Mouse (Mus musculus) intestine, postnatal 0 days (tissue): ENCODE results near the gene Defb26. TPM values are rescaled to one million over a fixed set of nuclear protein-coding genes. Genes with fewer than 3 reads are reported as not detected.

Experiments
- ATAC-seq: fragments of 200-750 bp; cut with Nextera tagmentation; 2 replicates; pipeline ENCODE4 v1.8.0; 2017; ENCODE audit warnings: mild to moderate bottlenecking, moderate TSS enrichment, moderate library complexity
- H3K27ac ChIP-seq: fragments of 300-500 bp; sonication (generic); 2 replicates; pipeline ENCODE4 v1.5.1; 2014; ENCODE audit warnings: mild to moderate bottlenecking, low read depth, low read length, moderate library complexity
- H3K27me3 ChIP-seq: fragments of 300-500 bp; sonication (generic); replicated peaks from 2 replicates; pipeline ENCODE4 v1.6.1; 2014; ENCODE audit warnings: low read length, mixed read lengths; ENCODE audit not compliant: control insufficient read depth, insufficient read depth
- H3K36me3 ChIP-seq: fragments of 300-500 bp; sonication (generic); 2 replicates; pipeline ENCODE4 v1.6.1; 2014; ENCODE audit warnings: mild to moderate bottlenecking, moderate library complexity; ENCODE audit not compliant: control insufficient read depth, insufficient read depth
- H3K4me1 ChIP-seq: fragments of 300-500 bp; sonication (generic); replicated peaks from 2 replicates; pipeline ENCODE4 v1.6.1; 2014; ENCODE audit warnings: antibody characterized with exemption, low read length, mixed read lengths; ENCODE audit not compliant: control insufficient read depth, insufficient read depth
- H3K4me2 ChIP-seq: fragments of 300-500 bp; sonication (generic); replicated peaks from 2 replicates; pipeline ENCODE4 v1.6.1; 2014; ENCODE audit warnings: low read depth, mild to moderate bottlenecking, moderate library complexity
- H3K4me3 ChIP-seq: fragments of 300-500 bp; sonication (generic); 2 replicates; pipeline ENCODE4 v1.5.1; 2014; ENCODE audit warnings: low read depth, low read length
- H3K9ac ChIP-seq: fragments of 300-500 bp; sonication (generic); 2 replicates; pipeline ENCODE4 v1.6.1; 2014; ENCODE audit warnings: mild to moderate bottlenecking, low read depth, low read length
- H3K9me3 ChIP-seq: fragments of 300-500 bp; sonication (generic); 2 replicates; pipeline ENCODE4 v1.6.1; 2016; ENCODE audit warnings: mixed run types; ENCODE audit not compliant: control insufficient read depth
- CTCF ChIP-seq: sonication (generic); IDR thresholded peaks from 2 replicates; pipeline ENCODE4 v1.5.1; 2016; ENCODE audit warnings: low read depth, mild to moderate bottlenecking, control low read depth, antibody characterized with exemption, moderate library complexity
- whole genome bisulfite sequencing: fragments of 180-500 bp; shearing (Covaris S2); extraction: QIAGEN DNeasy Blood & Tissue Kit; methylation state at CpG from one replicate; pipeline ENCODE4 v1.1.7; 2014; 5-methylcytosine and 5-hydroxymethylcytosine counted together
- polyA plus RNA-seq: library from polyadenylated mRNA; unstranded; fragments of >200 nt; fragmentation: Nextera tagmentation; extraction: Ambion mirVana; gene quantifications from 2 replicates; pipeline ENCODE4 v1.2.1, GENCODE M21; 2015

Defb26 gene
- polyA plus RNA-seq, 1 experiment from 2014 or later = not detected

- H3K36me3 ChIP-seq = no peaks in the 10 kb centered on the region
- H3K9ac ChIP-seq = no peak overlapping the region
- no peaks in the 10 kb centered on the region for H3K9me3 ChIP-seq
- no peaks in the 10 kb centered on the region for H3K4me1 ChIP-seq
- no peak for ATAC-seq
- H3K27ac ChIP-seq = no peak overlapping the region
- WGBS = 46% methylated on average over 13 of the region's 13 CpGs
- H3K4me2 ChIP-seq = no peak overlapping the region
- H3K4me3 ChIP-seq = no peak overlapping the region
- no peak for TF ChIP-seq CTCF
- H3K27me3 ChIP-seq = peaks cover 3% of the 10 kb centered on the region; the same call in 1 of the 2 replicates
These were observed 52.3 kb downstream of the Defb26 start for GRCm38 (mm10) chr2:152459241-152459640.

Other genes starting within 250 kb of the Defb26 start
- gene Tbc1d20, start 217.9 kb downstream of the Defb26 start, polyA plus RNA-seq = 35.2 and 40.3 TPM in 2 replicates
- gene Rbck1, start 179.0 kb downstream of the Defb26 start, polyA plus RNA-seq = 44.9 and 50.3 TPM in 2 replicates
- 2.5 and 2.9 TPM in 2 replicates for gene Trib3, start 167.7 kb downstream of the Defb26 start, polyA plus RNA-seq
- gene Nrsn2, start 135.1 kb downstream of the Defb26 start, polyA plus RNA-seq = 4.1 and 4.7 TPM in 2 replicates
- 2.8 and 3.1 TPM in 2 replicates for gene Sox12, start 113.6 kb downstream of the Defb26 start, polyA plus RNA-seq
- 15.7 and 18.1 TPM in 2 replicates for gene Zcchc3, start 96.7 kb downstream of the Defb26 start, polyA plus RNA-seq
- 0.34 and 0.37 TPM in 2 replicates for gene 6820408C15Rik, start 96.1 kb downstream of the Defb26 start, polyA plus RNA-seq
- gene Defb23, start 47.1 kb downstream of the Defb26 start, polyA plus RNA-seq = not detected in 2 replicates
- gene Defb20, start 34.6 kb downstream of the Defb26 start, polyA plus RNA-seq = not detected in 2 replicates
- not detected in 2 replicates for gene Defb22, start 21.6 kb downstream of the Defb26 start, polyA plus RNA-seq
- gene Defb28, start 6.6 kb upstream of the Defb26 start, polyA plus RNA-seq = not detected in 2 replicates
- not detected in 2 replicates for gene Defb29, start 28.4 kb upstream of the Defb26 start, polyA plus RNA-seq
- gene Gm17416, start 57.6 kb upstream of the Defb26 start, polyA plus RNA-seq = not detected in 2 replicates
- not detected in 2 replicates for gene Defb21, start 61.1 kb upstream of the Defb26 start, polyA plus RNA-seq
- gene Defb19, start 68.6 kb upstream of the Defb26 start, polyA plus RNA-seq = 0.35 and 0.77 TPM in 2 replicates
- not detected in 2 replicates for gene Defb45, start 87.7 kb upstream of the Defb26 start, polyA plus RNA-seq
- gene Defb36, start 92.6 kb upstream of the Defb26 start, polyA plus RNA-seq = not detected in 2 replicates
- 0.72 TPM in 1 of 2 replicates, not detected in the other for gene Defb25, start 111.4 kb upstream of the Defb26 start, polyA plus RNA-seq
- gene Rem1, start 115.3 kb upstream of the Defb26 start, polyA plus RNA-seq = 5.9 and 6.4 TPM in 2 replicates
- 110 and 111 TPM in 2 replicates for gene H13, start 157.8 kb upstream of the Defb26 start, polyA plus RNA-seq
- 19.0 and 21.5 TPM in 2 replicates for gene Mcts2, start 175.3 kb upstream of the Defb26 start, polyA plus RNA-seq
- gene Id1, start 224.6 kb upstream of the Defb26 start, polyA plus RNA-seq = 76.1 and 92.4 TPM in 2 replicates
- gene Cox4i2, start 242.5 kb upstream of the Defb26 start, polyA plus RNA-seq = 9.3 and 9.5 TPM in 2 replicates